22 mouse cellular contexts compared by ENCODE assay signal in genomic region chr5:37829296-37829670, GRCm38 (mm10). TPM values are rescaled to one million over a fixed set of nuclear protein-coding genes. Genes with fewer than 3 reads are reported as not detected.
DNase-seq lines count a peak whose midpoint lies in the region; ATAC-seq lines count a peak whose summit lies in the region.
"Had no signal": no experiment of that assay in that cellular context is flagged by ENCODE, and none has a peak within 500 bp of the region (broad histone marks: within the 10 kb centered on the region; RNA-seq: fewer than 3 reads in every experiment).

No protein-coding gene starts in this region.

- DNase-seq in midbrain, embryonic 11.5 days (ENCODE audit: low spot score, missing footprints) = peak; percentile 93
- DNase-seq in ZHBTc4 (ENCODE audit: low read depth, low spot score) = peak; percentile 80
- DNase-seq in ovary, postnatal 36 days (ENCODE audit: low spot score) = no peak
- DNase-seq in kidney, postnatal 36 days = no peak
- DNase-seq in layer of hippocampus, postnatal 14 days (ENCODE audit: low spot score in 2 of 2) = no peak
- DNase-seq: adrenal gland, adult 8-10 months; cerebellum, adult 2 months; cerebellum, postnatal 25 days; gastrocnemius, postnatal 10 days; kidney, adult 18-20 months; liver, embryonic 13.5 days; lung, adult 2 months; lung, postnatal 14 days; thymus, postnatal 36 days had no signal

- H3K4me1 ChIP-seq in midbrain, embryonic 11.5 days (ENCODE audit: control insufficient read depth, insufficient read depth, low read length) = peaks cover 31% of the 10 kb centered on the region
- H3K4me1 ChIP-seq in midbrain, embryonic 13.5 days (replicated peaks) = peaks cover 39% of the 10 kb centered on the region
- H3K4me1 ChIP-seq in embryonic facial prominence, embryonic 13.5 days = peaks cover 68% of the 10 kb centered on the region

- H3K36me3 ChIP-seq in midbrain, embryonic 11.5 days (ENCODE audit: control insufficient read depth, insufficient read depth, low read length) = no peaks in the 10 kb centered on the region
- H3K36me3 ChIP-seq in midbrain, embryonic 13.5 days = no peaks in the 10 kb centered on the region
- H3K36me3 ChIP-seq in embryonic facial prominence, embryonic 13.5 days = no peaks in the 10 kb centered on the region
- H3K36me3 ChIP-seq: forebrain, embryonic 15.5 days; liver, embryonic 13.5 days; stomach, embryonic 15.5 days had no signal

- H3K9ac ChIP-seq in midbrain, embryonic 11.5 days (ENCODE audit: low read length) = no peak overlapping the region
- no peak overlapping the region for H3K9ac ChIP-seq in midbrain, embryonic 13.5 days (replicated peaks)
- H3K9ac ChIP-seq in embryonic facial prominence, embryonic 13.5 days = peak overlapping the region; percentile 100
- H3K9ac ChIP-seq: forebrain, embryonic 15.5 days; liver, embryonic 13.5 days; stomach, embryonic 15.5 days had no signal

- no peak overlapping the region for H3K4me3 ChIP-seq in midbrain, embryonic 11.5 days (ENCODE audit: low read depth, low read length)
- no peak overlapping the region for H3K4me3 ChIP-seq in midbrain, embryonic 13.5 days (replicated peaks)
- peak overlapping the region; percentile 92 for H3K4me3 ChIP-seq in embryonic facial prominence, embryonic 13.5 days
- H3K4me3 ChIP-seq: forebrain, embryonic 15.5 days; liver, embryonic 13.5 days; stomach, embryonic 15.5 days had no signal

- peaks cover 97% of the 10 kb centered on the region for H3K27me3 ChIP-seq in midbrain, embryonic 11.5 days (ENCODE audit: control insufficient read depth, insufficient read depth, low read length)
- H3K27me3 ChIP-seq in midbrain, embryonic 13.5 days = peaks cover 97% of the 10 kb centered on the region
- H3K27me3 ChIP-seq in embryonic facial prominence, embryonic 13.5 days = peaks cover 71% of the 10 kb centered on the region

- no peak for ATAC-seq in midbrain, embryonic 11.5 days (ENCODE audit: low FRiP score)
- ATAC-seq in midbrain, embryonic 13.5 days = no peak
- ATAC-seq in embryonic facial prominence, embryonic 13.5 days (ENCODE audit: insufficient number of reproducible peaks, insufficient read depth, low FRiP score, low TSS enrichment, low read depth) = no peak
- ATAC-seq: forebrain, embryonic 15.5 days had no signal

- H3K4me2 ChIP-seq in midbrain, embryonic 11.5 days = no peak overlapping the region
- H3K4me2 ChIP-seq in midbrain, embryonic 13.5 days (replicated peaks) = no peak overlapping the region
- H3K4me2 ChIP-seq in embryonic facial prominence, embryonic 13.5 days = peak overlapping the region; percentile 75
- H3K4me2 ChIP-seq: forebrain, embryonic 15.5 days; heart, embryonic 11.5 days; liver, embryonic 13.5 days; stomach, embryonic 15.5 days had no signal

- no peaks in the 10 kb centered on the region; the same call in 1 of the 2 replicates for H3K9me3 ChIP-seq in midbrain, embryonic 11.5 days (ENCODE audit: control insufficient read depth, low read length)
- H3K9me3 ChIP-seq in midbrain, embryonic 13.5 days = no peaks in the 10 kb centered on the region; the same call in 1 of the 2 replicates
- no peaks in the 10 kb centered on the region for H3K9me3 ChIP-seq in embryonic facial prominence, embryonic 13.5 days
- H3K9me3 ChIP-seq: liver, embryonic 13.5 days; stomach, embryonic 15.5 days had no signal

- WGBS in midbrain, embryonic 11.5 days = 0% methylated on average over 10 of the region's 10 CpGs
- 2% methylated on average over 10 of the region's 10 CpGs for WGBS in midbrain, embryonic 13.5 days
- WGBS in embryonic facial prominence, embryonic 13.5 days = 8% methylated on average over 10 of the region's 10 CpGs

- H3K27ac ChIP-seq in midbrain, embryonic 11.5 days (ENCODE audit: low read depth, low read length) = no peak overlapping the region
- H3K27ac ChIP-seq in midbrain, embryonic 13.5 days = no peak overlapping the region
- peak overlapping the region; percentile 98 for H3K27ac ChIP-seq in embryonic facial prominence, embryonic 13.5 days
- H3K27ac ChIP-seq: forebrain, embryonic 15.5 days; kidney, postnatal 0 days; liver, embryonic 13.5 days; stomach, embryonic 15.5 days had no signal

RNA-seq across cellular contexts. Expression of gene Msx1, which starts 4.9 kb away (rescaled TPM):
- 89.8 and 104 TPM in 2 replicates for polyA plus RNA-seq in midbrain, embryonic 11.5 days (2014; fragmentation: Nextera tagmentation; extraction: Ambion mirVana)
- 16.2 and 23.2 TPM in 2 replicates for polyA plus RNA-seq in midbrain, embryonic 13.5 days (2015; fragmentation: Nextera tagmentation; extraction: Ambion mirVana)
- 519 and 586 TPM in 2 replicates for polyA plus RNA-seq in embryonic facial prominence, embryonic 13.5 days (2015; fragmentation: Nextera tagmentation; extraction: Ambion mirVana)
- 10 to 100 TPM in 1 of 2 experiments, 1 to 10 TPM in 1; 7.0 to 16.7 TPM for total RNA-seq in layer of hippocampus, postnatal 14 days (2021)
- total RNA-seq: granulocyte monocyte progenitor cell, adult 5-6 weeks; megakaryocyte, adult 5-6 weeks had no signal

Comparison
In these comparisons a context has a peak if more than half of its experiments do, and no peak if none do; other contexts are left out.
1. DNase-seq: peak in midbrain, embryonic 11.5 days (single experiment) and ZHBTc4 (single experiment); none in ovary, postnatal 36 days (single experiment), kidney, postnatal 36 days (0 of 2) and layer of hippocampus, postnatal 14 days (0 of 2).